Mouse (Mus musculus): Measurements from ENCODE around the gene Zfp558.
"Not testable (repeated sequence)": the region's sequence is repeated elsewhere in the genome, so short reads cannot be mapped to it uniquely, and the experiment has no call there.

The Zfp558 gene

GRCm38 (mm10) chr9:18478168-18478567 is at the start of gene Zfp558, which contains the start of gene Mbd3l1:
Gene Zfp558 (minus strand): TSS chr9:18478268.
Gene Mbd3l1 (plus strand): TSS chr9:18478359.
- DNase-seq (ENCODE audit: low read depth, low spot score) = no peak

GRCm38 (mm10) chr9:18508098-18508497 is 30.0 kb upstream of the Zfp558 start:
- DNase-seq (ENCODE audit: low read depth, low spot score) = peak; percentile 70

GRCm38 (mm10) chr9:18473324-18474128 is 4.5 kb downstream of the Zfp558 start:
- peak; percentile 86 for DNase-seq (ENCODE audit: low read depth, low spot score)

GRCm38 (mm10) chr9:18468005-18468404 is 10.1 kb downstream of the Zfp558 start:
- DNase-seq (ENCODE audit: low read depth, low spot score) = no peak

GRCm38 (mm10) chr9:18467350-18467749 is 10.7 kb downstream of the Zfp558 start:
- DNase-seq (ENCODE audit: low read depth, low spot score) = peak; percentile 3

GRCm38 (mm10) chr9:18456520-18456919 is 21.5 kb downstream of the Zfp558 start:
- no peak for DNase-seq (ENCODE audit: low read depth, low spot score)

- DNase-seq (ENCODE audit: low read depth, low spot score) = no peak
These were observed 46.4 kb downstream of the Zfp558 start for GRCm38 (mm10) chr9:18431687-18432086.

GRCm38 (mm10) chr9:18430354-18430753 is 47.7 kb downstream of the Zfp558 start, which contains the start of gene Mbd3l2:
Gene Mbd3l2 (plus strand): TSS chr9:18430654.
- no peak for DNase-seq (ENCODE audit: low read depth, low spot score)

GRCm38 (mm10) chr9:18412371-18412770 is 65.7 kb downstream of the Zfp558 start:
- not testable (repeated sequence) for DNase-seq (ENCODE audit: low read depth, low spot score)

Data from ES-CJ7 (cell line).